Mouse (Mus musculus): ENCODE results near the gene Gm4846. TPM values are rescaled to one million over a fixed set of nuclear protein-coding genes. Genes with fewer than 3 reads are reported as not detected.
"Not testable (repeated sequence)": the region's sequence is repeated elsewhere in the genome, so short reads cannot be mapped to it uniquely, and the experiment has no call there.

Gm4846 gene
- total RNA-seq (2014; rRNA removed; ENCODE audit: low replicate concordance): not detected in 2 replicates
- polyA plus RNA-seq (2015; fragmentation: Nextera tagmentation; extraction: Ambion mirVana): not detected in 2 replicates

DNA sequence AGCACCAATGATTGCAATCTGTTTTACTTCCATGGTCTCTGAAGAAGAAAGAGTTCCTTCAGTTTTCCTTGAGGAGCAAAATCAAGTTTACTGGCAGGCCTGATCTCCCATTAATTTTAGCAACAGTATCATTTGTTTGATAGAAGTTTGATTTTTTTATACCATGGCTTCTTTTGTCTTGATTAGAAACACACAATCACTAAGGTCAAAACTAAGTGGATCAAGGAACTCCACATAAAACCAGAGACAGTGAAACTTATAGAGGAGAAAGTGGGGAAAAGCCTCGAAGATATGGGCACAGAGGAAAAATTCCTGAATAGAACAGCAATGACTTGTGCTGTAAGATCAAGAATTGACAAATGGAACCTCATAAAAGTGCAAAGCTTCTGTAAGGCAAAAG lies at the start of gene Gm4846:
TSS of gene Gm4846 (minus strand) at position 101 of the 400 bp plus-strand sequence.
- H3K36me3 ChIP-seq (replicated peaks; ENCODE audit: control insufficient read depth, insufficient read depth, low read length); H3K9ac ChIP-seq (replicated peaks; ENCODE audit: low read depth, low read length): not testable (repeated sequence)
- 31% methylated on average over 1 of the region's 1 CpGs for WGBS

DNA sequence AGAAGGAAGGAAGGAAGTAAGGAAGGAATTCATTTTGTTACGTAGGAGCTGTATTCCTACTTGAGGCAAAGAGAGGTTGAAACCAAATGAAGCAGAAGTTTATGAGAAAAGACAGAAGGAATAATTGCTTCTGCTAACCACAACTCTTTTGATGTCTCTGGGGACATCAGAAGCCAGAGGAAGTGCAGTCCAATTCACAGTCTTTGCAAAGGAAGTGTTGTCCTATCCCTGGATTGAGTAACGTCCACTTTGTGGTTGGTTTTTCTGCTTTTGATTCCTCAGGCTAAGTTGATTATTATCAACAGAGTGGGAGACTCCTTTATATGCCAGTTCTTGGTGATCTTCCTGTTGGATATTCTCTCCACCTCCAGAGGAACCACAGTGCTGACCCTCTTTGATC lies 34.1 kb upstream of the Gm4846 start:
- H3K4me1 ChIP-seq (ENCODE audit: control insufficient read depth, insufficient read depth); H3K27me3 ChIP-seq (ENCODE audit: control insufficient read depth, insufficient read depth, low read length); ATAC-seq (ENCODE audit: insufficient read depth, low read depth); H3K9ac ChIP-seq (replicated peaks; ENCODE audit: low read depth, low read length); H3K27ac ChIP-seq (ENCODE audit: low read depth); DNase-seq (ENCODE audit: low spot score); H3K4me2 ChIP-seq (ENCODE audit: low read depth, low read length); H3K9me3 ChIP-seq (replicated peaks; ENCODE audit: control insufficient read depth, low read length); H3K36me3 ChIP-seq (replicated peaks; ENCODE audit: control insufficient read depth, insufficient read depth, low read length); H3K4me3 ChIP-seq (ENCODE audit: low read depth, low read length): not testable (repeated sequence)
- WGBS: 57% methylated on average over 2 of the region's 2 CpGs

More for the DNA sequence above, at the start of gene Gm4846:
- not testable (repeated sequence) for H3K9me3 ChIP-seq (replicated peaks; ENCODE audit: control insufficient read depth, low read length); H3K27ac ChIP-seq (ENCODE audit: low read depth); H3K4me3 ChIP-seq (ENCODE audit: low read depth, low read length); ATAC-seq (ENCODE audit: insufficient read depth, low read depth); H3K27me3 ChIP-seq (ENCODE audit: control insufficient read depth, insufficient read depth, low read length); DNase-seq (ENCODE audit: low spot score); H3K4me2 ChIP-seq (ENCODE audit: low read depth, low read length); H3K4me1 ChIP-seq (ENCODE audit: control insufficient read depth, insufficient read depth)

DNA sequence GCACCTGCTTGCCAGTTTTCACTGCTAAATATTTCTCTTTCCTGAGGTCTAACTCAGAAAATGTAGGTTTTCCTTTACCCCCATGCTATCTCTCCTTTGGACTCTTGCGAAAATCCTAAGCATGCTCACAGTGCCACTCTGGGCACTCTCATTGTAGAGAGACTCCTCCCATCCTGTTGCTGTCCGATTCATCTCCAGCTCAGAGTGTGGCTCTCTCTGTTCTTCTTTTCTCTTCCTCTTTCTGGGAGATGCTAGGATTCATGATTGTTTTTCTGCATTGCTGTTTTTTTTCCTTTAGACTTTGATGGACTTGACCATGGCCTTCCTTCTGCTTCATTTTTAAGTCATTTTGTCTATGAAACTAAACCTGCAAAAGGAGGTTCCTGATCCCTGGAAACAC lies 27.3 kb upstream of the Gm4846 start:
- not testable (repeated sequence) for H3K4me1 ChIP-seq (ENCODE audit: control insufficient read depth, insufficient read depth); H3K4me3 ChIP-seq (ENCODE audit: low read depth, low read length); DNase-seq (ENCODE audit: low spot score); H3K9me3 ChIP-seq (replicated peaks; ENCODE audit: control insufficient read depth, low read length); H3K9ac ChIP-seq (replicated peaks; ENCODE audit: low read depth, low read length); H3K27me3 ChIP-seq (ENCODE audit: control insufficient read depth, insufficient read depth, low read length); H3K27ac ChIP-seq (ENCODE audit: low read depth); H3K36me3 ChIP-seq (replicated peaks; ENCODE audit: control insufficient read depth, insufficient read depth, low read length); ATAC-seq (ENCODE audit: insufficient read depth, low read depth); H3K4me2 ChIP-seq (ENCODE audit: low read depth, low read length)
- 65% methylated on average over 2 of the region's 2 CpGs for WGBS

DNA sequence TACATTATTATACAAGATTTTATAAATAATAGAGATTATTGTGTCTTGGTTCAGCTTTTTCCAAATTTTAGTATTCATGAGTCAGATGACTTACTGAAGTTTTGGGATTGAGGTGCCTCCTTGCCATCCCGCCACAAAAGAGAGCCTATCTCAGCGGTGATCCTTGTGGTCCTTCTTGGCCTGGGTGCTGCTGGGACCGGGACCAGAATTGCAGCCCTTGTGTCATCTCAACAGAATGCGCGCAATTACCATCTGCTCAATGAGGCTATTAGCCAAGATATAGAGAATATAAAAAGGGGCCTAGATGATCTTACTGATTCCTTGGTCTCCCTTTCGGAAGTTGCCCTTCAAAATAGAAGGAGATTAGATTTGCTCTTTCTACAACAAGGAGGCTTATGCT lies 22.2 kb upstream of the Gm4846 start:
- not testable (repeated sequence) for H3K4me2 ChIP-seq (ENCODE audit: low read depth, low read length); H3K9me3 ChIP-seq (replicated peaks; ENCODE audit: control insufficient read depth, low read length); H3K9ac ChIP-seq (replicated peaks; ENCODE audit: low read depth, low read length); ATAC-seq (ENCODE audit: insufficient read depth, low read depth); H3K4me3 ChIP-seq (ENCODE audit: low read depth, low read length); H3K4me1 ChIP-seq (ENCODE audit: control insufficient read depth, insufficient read depth); H3K27me3 ChIP-seq (ENCODE audit: control insufficient read depth, insufficient read depth, low read length); H3K27ac ChIP-seq (ENCODE audit: low read depth); H3K36me3 ChIP-seq (replicated peaks; ENCODE audit: control insufficient read depth, insufficient read depth, low read length); DNase-seq (ENCODE audit: low spot score)
- WGBS: 85% methylated on average over 6 of the region's 6 CpGs

DNA sequence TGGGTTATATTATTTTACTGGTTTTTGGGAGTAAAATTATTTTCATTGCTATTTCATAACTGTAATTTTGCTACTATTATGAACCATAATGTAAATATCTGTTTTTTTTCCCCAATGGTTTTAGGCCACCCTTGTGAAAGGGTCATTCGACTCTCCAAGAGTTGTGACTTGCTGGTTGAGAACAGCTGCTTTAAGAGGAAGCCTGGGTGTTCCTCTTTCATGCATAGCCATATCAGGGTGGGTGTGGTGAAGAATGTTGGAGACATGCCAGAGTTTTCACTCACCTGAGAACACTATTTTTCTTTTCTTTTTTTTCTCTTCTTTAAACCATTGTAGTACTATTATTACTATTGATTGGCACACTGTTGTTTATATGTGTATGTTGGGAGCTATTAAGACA lies 19.2 kb upstream of the Gm4846 start:
- TF ChIP-seq CTCF (IDR thresholded peaks at IDR 0.05; ENCODE audit: low read depth) (no peak), EP300 (IDR thresholded peaks at IDR 0.05; ENCODE audit: low read depth) (no peak)
- 50% methylated on average over 1 of the region's 1 CpGs for WGBS
- no peak for ATAC-seq (ENCODE audit: insufficient read depth, low read depth)

DNA sequence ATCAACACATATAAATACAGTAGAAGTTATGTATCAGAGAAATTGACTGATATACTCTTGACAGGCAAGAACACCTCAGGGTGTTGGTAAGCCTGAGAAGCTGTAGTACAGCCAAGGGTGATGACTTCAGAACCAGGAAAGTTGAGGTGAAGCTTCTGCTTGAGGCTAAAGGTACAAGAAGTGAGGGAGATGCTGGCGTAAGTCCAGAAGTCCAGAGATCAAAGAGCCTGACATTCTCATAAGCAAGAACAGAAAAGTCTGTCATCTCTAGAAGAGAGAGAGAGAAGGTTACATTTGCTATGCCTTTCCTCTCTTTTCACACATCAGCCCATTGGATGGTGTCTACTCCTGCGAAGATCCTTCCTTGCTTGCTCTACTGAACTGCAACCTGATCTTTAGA lies 6.8 kb upstream of the Gm4846 start:
- H3K9ac ChIP-seq (replicated peaks; ENCODE audit: low read depth, low read length): not testable (repeated sequence)
- 84% methylated on average over 2 of the region's 2 CpGs for WGBS

More for the DNA sequence above, 19.2 kb upstream of the Gm4846 start:
- Histone ChIP-seq H3K27me3 (ENCODE audit: control insufficient read depth, insufficient read depth, low read length) (no peaks in the 10 kb centered on the region), H3K4me3 (ENCODE audit: low read depth, low read length) (no peak overlapping the region), H3K36me3 (replicated peaks; ENCODE audit: control insufficient read depth, insufficient read depth, low read length) (no peaks in the 10 kb centered on the region), H3K27ac (ENCODE audit: low read depth) (no peak overlapping the region), H3K4me1 (ENCODE audit: control insufficient read depth, insufficient read depth) (no peaks in the 10 kb centered on the region), H3K9me3 (replicated peaks; ENCODE audit: control insufficient read depth, low read length) (no peaks in the 10 kb centered on the region), H3K4me2 (ENCODE audit: low read depth, low read length) (no peak overlapping the region), H3K9ac (replicated peaks; ENCODE audit: low read depth, low read length) (no peak overlapping the region)
- DNase-seq (ENCODE audit: low spot score): no peak

More for the DNA sequence above, 6.8 kb upstream of the Gm4846 start:
- H3K36me3 ChIP-seq (replicated peaks; ENCODE audit: control insufficient read depth, insufficient read depth, low read length); H3K4me1 ChIP-seq (ENCODE audit: control insufficient read depth, insufficient read depth); H3K4me2 ChIP-seq (ENCODE audit: low read depth, low read length); H3K4me3 ChIP-seq (ENCODE audit: low read depth, low read length); H3K27me3 ChIP-seq (ENCODE audit: control insufficient read depth, insufficient read depth, low read length); ATAC-seq (ENCODE audit: insufficient read depth, low read depth); H3K9me3 ChIP-seq (replicated peaks; ENCODE audit: control insufficient read depth, low read length); H3K27ac ChIP-seq (ENCODE audit: low read depth); DNase-seq (ENCODE audit: low spot score): not testable (repeated sequence)

Measured in heart, postnatal 0 days (tissue).